Mouse (Mus musculus) spleen, postnatal 36 days (tissue): ENCODE data around the gene Sema4b.
A peak's percentile ranks its signal among the peaks of the same experiment; 100 is the strongest.

ENCODE experiments used
- DNase-seq, 2 experiments: peaks; one replicate each; pipeline ENCODE4 v3.0.0; 2022; ENCODE audit warnings: low spot score in 2 of 2, mixed read lengths in 1 of 2

The Sema4b gene

DNA sequence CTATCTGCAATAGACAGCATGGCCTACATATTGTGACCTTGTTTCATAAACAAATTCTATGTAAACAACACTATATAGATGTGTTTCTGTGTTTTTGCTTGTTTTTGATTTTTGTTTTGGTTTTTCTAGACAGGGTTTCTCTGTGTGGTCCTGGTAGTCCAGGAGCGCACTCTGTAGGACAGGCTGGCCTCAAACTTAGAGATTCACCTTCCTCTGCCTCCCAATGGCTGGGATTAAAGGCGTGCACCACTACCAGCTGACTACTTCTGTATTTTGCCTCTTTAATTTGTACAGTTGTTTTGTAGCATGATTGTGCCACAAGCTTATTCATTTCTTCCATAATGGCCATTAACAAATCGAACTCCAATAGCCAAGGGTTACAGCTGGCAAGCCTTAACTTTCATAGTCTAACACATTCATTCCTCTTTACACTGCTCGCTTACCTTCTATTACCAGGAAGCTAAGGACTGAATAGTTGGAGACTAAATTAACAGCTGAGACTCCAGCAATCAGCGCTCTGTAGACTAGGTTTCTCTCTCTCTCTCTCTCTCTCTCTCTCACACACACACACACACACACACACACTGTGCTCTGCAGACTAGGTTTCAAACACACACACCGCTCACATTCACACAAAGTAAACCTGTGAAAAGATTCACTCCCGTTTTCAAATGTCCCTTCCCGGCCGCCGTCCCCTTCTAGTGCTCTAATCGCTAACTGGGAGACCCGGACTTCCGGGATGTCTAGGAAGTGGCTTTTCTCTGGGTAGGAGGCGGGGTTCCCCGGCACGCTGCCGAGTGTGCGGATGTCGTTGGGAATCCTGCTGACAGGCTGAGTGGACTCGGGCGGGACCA lies 82.5 kb downstream of the Sema4b start, which contains the start of gene Vps33b:
Vps33b (plus strand) TSS at position 753 of the 854 bp plus-strand sequence.
- peak; percentile 92 to 96 for DNase-seq

DNA sequence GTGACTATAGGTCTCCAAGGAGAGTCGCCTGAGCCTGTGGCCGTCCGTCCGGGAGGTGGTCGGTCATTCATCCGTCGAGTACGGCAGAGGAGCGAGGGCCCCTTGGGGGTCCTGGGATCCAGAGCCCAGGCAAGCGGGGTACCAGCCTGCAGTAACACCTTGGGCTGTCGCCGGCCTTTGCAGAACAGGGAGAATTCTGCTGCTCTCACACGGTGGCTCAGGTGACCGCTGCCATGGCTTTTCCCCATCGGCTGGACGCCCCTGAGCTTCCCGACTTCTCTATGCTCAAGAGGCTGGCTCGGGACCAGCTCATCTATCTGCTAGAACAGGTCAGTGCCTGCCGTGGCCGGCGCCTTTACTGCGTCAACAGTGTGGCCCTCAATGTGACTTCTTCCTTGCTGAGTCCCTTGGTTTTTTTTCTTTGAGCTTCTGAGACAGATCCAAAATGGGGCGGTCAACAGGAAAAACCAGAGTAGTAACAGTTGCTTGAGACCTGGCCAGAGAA lies 83.2 kb downstream of the Sema4b start:
- no peak for DNase-seq

DNA sequence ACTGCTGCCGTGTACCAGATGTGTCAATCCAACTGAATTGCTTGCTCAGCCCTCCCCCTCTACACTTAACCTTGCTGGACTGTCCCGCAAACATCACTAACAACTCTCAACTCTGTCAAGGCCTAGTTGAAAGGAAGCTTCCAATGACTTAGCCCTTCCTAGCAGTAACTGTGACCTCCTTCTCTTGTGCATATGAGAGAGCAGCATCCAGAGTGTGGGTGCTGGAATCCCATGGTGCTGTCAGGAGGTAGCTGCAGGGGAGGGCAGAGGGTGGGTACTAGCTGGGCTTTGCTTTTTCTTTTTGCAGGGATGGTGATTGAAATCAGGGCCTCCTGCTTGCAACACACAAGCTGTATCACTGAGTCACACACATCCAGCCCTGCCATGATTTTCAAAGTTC lies 86.8 kb downstream of the Sema4b start:
- DNase-seq = no peak
